Mouse (Mus musculus): ENCODE results near the gene Setd5.
A peak's percentile ranks its signal among the peaks of the same experiment; 100 is the strongest.

- TF ChIP-seq POLR2A (IDR thresholded peaks at IDR 0.05; ENCODE audit: borderline replicate concordance, extremely low read depth, insufficient read depth, insufficient read length, poor library complexity, severe bottlenecking) (no peak), CTCF (IDR thresholded peaks at IDR 0.05; ENCODE audit: borderline replicate concordance, extremely low read depth, insufficient read depth, insufficient read length) (peak; percentile 77; the same call in 1 of the 2 replicates)
Observed at GRCm38 (mm10) chr6:113172568-113172967, 95.4 kb downstream of the Setd5 start.

Data from brain, embryonic 14.5 days (tissue).